Mouse (Mus musculus): ENCODE measurements around the gene Hoxc5.

The Hoxc5 gene

DNA sequence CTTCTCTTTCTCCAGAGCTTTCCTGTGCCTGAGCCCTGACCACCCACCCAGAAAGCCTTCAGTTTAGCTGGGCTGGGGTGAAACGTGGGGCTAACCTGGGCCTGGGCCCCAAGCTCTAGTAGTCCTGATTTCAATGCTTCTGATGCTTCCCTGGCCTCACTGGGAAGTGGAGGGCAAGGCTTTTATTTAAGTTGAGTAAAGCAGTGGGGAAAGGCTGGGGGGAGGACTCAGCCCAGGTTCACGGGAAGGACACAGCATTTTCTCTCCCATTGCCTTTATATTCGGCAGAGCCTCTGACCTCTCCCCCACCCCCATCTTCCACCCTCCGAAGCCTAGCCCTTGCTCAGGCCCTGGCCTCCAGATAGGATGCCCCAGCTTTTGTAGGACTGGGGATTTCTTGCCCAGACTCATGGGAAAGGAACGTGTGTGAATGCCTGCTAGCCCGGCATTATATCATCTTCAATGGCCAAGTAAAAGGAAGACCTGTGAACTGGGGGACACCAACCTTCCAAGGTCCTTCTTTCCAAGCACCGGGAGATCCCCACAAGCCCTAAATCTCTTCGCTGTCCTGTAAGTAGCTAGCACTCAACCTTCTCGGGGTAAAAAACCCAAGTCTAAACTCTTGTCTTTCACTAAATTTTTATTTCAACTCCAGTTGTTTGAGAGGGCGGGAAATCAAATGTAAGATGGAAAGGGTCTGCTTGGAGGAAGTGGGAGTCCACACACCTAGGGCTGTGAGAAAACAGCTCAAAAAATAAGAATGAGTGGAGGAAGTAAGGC lies 71.6 kb downstream of the Hoxc5 start:
- DNase-seq: no peak

DNA sequence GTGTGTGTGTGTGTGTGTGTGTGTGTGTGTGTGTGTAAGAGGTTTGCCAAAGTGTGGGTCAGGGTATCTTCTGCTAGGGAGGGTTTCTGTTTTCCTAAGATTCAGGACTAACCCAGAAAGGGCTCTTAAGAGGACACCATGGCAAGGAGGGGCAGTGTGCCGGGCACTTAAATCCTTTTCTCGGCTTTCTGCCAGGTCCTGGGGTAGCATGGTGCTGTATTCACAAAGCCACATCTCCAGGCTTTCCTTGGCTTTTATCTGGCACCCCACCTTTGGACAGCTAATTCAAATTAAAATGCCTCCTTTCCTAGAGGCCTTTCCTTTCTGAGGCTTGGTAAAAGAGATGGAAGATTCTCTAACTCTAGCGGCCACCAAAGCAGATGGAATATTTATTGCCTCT lies 72.4 kb downstream of the Hoxc5 start:
- no peak for DNase-seq

DNA sequence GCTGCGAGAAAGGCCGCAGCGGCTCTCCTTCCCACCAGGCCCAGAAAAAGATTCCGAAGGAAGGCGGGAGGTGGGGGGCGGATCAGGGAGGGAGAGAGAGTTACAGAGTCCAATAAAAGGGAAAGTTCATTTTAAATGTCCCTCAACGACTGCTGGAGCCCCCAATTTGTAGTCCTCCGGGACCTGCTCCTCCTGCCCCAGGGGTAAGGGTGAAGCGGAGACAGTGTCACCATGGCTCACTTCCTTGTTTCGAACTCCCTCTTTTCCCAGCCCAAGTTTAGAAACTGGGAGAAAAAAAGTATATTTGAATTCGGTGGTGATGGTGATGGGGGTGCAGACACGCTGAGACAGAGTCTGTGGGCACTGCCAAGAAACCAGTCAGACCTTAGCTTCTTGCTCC lies 73.4 kb downstream of the Hoxc5 start:
- DNase-seq: no peak

DNA sequence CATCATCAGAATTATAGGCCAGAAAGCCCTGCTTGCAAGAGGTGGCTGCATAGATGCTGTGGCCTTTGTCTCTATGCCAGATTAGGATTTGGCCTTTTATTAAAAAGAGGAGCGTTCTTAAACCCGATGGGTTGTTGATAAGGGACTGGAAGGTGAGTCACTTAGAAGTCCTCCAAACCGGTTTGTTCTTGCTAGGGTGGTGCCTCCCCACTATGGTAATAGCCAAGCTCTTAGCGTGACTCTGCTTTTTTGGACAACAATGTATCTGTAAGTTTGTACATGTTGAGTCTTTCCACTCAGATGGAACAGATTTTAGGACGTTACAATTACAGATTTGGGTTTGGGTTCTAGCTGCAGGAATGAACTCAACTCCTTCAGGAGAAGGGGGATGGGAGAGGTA lies 74.4 kb downstream of the Hoxc5 start:
- DNase-seq: no peak

DNA sequence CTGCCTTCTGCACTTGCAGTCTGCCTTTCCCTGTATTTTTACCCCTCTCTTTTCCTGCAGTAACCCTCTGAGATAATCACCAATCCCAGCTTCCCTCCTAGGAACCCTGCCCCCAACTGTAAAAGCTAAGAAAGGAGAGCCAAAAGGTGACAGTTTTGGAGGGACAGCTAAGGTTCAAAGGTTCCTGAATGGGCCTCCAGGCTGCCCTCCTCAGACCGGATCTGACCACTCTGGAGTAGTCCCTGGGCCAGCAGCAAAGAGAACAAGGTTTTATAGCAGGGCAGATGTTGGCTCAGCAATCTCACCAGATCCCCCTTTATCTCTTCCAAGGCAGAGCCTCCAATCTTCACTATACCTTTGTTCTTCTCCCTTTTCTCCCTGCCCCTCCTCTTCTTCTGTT lies 75.0 kb downstream of the Hoxc5 start:
- no peak for DNase-seq

DNA sequence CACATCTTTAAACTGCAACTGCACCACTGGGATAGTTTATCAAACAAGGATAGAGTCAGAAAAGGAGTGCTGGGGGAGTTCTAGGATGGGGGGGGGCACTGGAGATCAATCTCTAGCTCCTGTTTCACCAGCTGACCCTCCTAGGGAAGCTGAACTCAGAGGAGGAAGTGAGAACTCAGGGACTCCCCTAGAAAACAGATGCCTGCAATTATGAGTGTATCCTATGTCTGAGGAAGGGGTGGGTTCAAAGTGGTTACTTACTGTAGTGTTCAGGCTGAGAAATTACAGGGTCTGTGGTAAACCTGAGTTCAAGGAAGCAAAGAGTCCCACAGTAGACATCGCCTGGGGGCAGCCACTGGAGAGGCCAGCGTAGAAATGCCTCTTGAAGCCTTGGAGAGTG lies 84.4 kb downstream of the Hoxc5 start:
- DNase-seq: no peak

DNA sequence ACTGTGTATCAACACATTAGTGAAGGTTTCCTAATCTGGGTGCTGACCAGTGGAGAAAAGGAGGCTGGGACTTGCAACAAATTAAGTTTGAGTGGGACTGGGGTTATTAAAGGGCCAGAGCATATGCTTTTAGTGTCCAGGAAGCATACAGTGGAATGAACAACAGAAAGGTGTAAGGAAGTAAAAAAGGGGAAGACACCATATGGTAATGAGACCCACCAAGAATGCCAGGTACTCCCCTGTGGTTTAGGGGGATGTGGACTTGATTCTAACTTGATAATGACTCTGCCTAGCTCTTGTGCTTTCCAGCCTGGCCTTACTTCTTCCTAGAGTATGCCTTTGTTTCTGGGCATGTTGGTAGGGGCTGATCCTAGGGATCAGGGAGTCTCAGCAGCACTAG lies 86.0 kb downstream of the Hoxc5 start:
- no peak for DNase-seq

DNA sequence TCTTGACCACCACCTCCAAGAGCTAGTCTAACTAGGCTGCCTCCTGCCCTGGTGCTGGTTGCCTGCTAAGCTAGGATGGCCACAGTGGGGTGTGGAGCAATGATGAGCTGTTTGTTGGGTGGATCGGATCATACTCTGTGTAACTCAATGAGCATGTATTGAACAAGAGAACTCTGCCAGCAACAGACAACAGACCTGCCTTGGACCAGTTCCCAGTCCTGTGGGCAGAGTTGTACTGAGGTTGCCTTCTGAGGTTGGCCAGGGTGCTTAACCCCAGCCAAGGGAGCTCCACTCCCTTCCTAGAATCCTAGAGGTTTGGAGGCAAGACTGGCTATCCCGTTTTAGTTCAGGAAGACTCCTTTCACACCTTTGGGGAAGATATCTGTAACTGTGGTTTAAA lies 89.2 kb downstream of the Hoxc5 start:
- no peak for DNase-seq

DNA sequence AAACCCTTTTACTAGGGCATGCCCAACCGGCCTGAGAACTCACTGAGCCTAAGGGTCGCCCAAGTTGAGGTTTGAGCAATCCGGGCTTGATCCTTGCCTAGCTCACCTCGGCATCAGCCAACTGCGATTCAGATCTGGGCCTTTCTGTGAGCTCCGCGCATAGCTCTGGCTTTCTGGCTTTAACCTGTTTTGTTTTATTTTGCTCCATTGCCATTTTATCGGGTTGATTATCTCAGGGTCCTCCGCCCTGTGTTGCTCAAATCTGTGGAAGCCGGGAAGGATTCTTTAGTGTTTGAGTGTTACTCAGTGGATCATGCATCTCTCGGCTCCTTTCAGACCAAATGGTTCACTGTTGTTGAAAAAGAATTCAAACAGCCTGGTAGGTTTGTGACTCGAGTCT lies 91.5 kb downstream of the Hoxc5 start:
- no peak for DNase-seq

DNA sequence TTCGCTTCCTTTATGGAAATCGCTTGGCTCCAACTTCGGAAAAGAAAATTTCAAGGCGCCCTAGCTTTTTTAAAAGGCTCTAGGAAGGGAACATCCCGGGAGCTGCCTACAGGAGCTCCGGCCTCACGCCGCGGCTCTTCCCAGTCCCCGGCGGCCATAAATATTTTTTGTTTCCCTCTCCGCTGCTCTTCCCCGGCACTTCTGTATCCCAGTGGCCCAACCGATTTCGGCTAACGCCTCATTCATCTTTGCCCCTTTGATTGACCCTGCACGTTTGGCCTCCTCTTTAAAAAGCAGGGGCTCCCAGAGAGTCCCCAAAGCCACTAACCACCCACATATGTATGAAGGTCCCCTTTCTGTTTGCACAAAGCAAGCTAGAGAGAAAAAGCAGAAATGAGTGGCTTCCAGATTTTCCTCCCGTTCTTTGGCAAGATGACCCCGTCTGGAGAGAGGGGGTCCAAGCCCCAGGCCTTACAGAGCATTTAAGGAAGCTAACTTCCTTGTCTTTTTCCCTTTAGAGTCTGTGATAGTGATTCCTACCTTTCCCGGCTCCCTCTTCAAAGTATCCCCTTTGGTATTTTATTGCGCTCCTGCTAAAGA lies 92.2 kb downstream of the Hoxc5 start:
- no peak for DNase-seq

DNA sequence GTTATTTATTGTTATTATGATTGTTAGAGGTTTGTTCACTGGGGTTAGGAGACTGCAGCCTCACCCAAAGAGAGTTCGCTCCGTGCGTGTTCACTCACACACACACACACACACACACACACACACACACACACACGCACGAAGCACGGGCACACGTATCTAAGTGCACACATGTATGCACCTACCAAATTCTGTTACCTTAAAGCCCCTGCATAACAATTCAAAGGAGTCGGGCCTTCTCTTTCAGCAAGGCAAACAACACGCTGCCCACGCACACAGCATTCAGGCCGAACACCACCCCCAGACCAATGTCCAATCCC lies 92.7 kb downstream of the Hoxc5 start:
- DNase-seq: no peak

DNA sequence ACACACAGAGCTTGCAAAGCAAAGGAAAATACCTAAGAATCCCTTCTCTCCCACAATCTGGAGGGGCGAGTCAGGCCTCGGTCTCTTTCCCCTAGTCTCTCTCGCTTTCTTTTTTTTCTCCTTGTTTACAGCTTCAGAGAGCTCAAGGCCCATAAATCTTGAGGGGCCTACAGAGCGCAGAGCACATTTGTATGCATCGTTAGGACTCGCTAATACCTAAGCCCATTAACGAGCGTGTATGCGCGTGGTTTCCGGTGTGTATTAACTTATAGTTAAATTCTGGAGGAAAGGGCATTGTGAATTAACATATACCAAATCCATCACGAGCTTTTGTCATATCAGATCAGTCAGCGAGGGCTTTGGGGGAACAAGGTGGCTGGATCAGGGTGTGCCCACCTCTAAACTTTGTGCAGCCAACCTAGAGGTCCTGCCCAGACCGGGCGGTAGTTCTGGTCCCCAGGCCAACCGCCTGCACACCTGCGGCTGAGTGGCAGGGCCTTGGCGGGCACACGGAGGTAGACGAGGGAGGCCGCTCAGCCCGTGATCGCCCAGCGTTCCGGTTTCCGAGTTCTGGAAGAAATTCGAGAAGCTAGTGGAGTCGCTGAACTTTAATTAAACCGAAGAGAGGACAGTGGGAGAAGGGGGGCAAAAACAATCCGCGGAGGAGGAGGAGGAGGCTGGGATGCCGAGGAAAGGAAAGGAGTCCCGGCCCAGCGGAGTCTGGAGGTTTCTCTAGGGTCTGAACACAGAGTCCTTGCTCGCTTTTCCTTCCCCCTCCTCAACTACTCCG lies 93.3 kb downstream of the Hoxc5 start:
- DNase-seq: no peak

DNA sequence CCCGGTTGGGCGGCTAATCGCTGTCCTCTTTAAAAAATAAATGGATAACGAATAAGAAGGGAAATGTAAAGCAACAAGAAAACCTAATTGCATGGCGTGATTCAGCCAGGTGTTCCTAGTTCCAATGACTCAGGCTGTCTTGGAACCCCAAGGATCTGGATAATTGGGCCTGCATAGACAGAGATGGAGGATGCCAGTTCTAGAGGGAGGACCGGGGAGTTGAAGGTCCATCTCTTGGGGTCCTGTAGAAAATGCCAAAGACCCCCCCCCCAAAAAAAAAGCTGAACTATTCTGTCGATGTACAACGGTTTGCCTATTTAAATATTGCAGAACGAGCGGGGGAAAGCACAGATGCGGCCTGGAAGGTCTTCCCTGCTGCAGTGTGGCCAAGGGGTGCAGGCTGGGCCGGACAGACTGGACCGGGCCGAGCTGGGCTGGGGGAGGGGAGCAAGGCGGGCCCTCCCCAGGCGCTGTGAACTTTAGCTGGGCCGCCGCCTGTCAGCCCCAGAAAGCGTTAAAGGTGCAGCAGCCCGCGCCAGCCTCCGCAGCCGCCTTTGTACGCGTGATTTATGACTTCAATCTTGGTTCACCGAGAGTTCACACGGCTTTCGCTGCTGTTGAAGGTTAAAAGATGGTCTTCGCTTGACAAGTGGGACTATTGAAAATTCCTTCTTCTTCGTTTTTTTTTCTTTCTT lies 94.0 kb downstream of the Hoxc5 start:
- DNase-seq: no peak

DNA sequence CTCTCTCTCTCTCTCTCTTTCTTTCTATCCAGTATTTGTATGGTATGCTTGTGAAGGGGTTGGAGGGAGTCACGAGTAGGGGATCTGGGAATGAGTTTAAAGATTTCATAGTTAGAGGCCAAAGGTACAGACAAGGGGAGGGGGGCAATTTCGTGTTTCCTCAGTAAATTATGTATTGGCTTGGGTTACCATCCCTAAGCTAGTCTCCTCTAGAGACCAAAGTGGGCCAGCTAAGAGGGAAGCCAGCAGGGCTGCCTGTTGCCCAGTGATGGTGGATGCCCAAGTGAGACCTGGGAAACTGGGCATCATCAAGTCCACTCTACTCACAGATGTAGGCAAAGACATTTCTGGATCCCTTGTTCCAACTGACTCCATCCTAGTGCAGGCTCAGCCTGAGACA lies 94.7 kb downstream of the Hoxc5 start:
- DNase-seq: no peak

DNA sequence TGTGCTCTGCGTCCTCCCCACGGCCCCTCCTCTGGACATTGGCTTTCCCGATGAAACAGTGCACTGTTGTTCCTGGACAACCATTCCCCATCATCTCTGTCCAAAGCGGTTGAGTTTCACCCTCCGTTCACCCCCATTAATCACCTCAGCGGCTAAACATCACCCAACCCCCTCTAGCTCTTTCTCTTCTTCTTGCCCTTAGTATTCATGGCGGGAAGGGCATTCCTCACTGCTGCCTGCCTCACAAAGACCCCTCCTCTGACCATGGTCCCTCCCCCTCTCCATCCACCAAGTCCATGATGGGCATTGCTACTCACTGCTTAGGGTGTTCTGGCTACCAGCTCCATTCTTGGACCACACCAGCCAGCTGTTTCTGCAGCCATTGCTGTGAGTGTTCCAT lies 98.4 kb downstream of the Hoxc5 start:
- DNase-seq: no peak

Measured in cerebellum, adult 18-20 months (tissue).